25 mouse cellular contexts compared by ENCODE assay signal in genomic region chr4:4331105-4331504, GRCm38 (mm10).
DNase-seq lines count a peak whose midpoint lies in the region; ATAC-seq and TF ChIP-seq lines count a peak whose summit lies in the region.
"Had no signal": no experiment of that assay in that cellular context is flagged by ENCODE, and none has a peak within 500 bp of the region (broad histone marks: within the 10 kb centered on the region; RNA-seq: fewer than 3 reads in every experiment).

No protein-coding gene starts in this region.

- H3K4me3 ChIP-seq in MEL (ENCODE audit: control insufficient read depth in 1 of 2, insufficient read depth in 1 of 2, low read depth in 2 of 2, low read length in 2 of 2): no peak overlapping the region
- no peak overlapping the region for H3K4me3 ChIP-seq in liver, embryonic 12.5 days
- H3K4me3 ChIP-seq in liver, embryonic 14.5 days (ENCODE audit: insufficient read depth in 1 of 2, low read depth in 2 of 2, low read length in 2 of 2): no peak overlapping the region
- H3K4me3 ChIP-seq: embryonic facial prominence, embryonic 13.5 days; embryonic facial prominence, embryonic 15.5 days; erythroblast, embryonic 14.5 days; forebrain, embryonic 10.5 days; forebrain, embryonic 12.5 days had no signal

- H3K4me1 ChIP-seq in MEL (ENCODE audit: control insufficient read depth in 1 of 2, insufficient read depth in 2 of 2, low read length in 2 of 2): no peaks in the 10 kb centered on the region
- no peaks in the 10 kb centered on the region for H3K4me1 ChIP-seq in liver, embryonic 12.5 days
- H3K4me1 ChIP-seq in liver, embryonic 14.5 days (replicated peaks; ENCODE audit: control insufficient read depth in 2 of 2, insufficient read depth in 2 of 2, low read length in 1 of 2): no peaks in the 10 kb centered on the region; a peak in 1 of 4 replicates
- H3K4me1 ChIP-seq: embryonic facial prominence, embryonic 13.5 days; embryonic facial prominence, embryonic 15.5 days; forebrain, embryonic 10.5 days; forebrain, embryonic 12.5 days had no signal

- peak; percentile 59; the same call in 1 of the 2 replicates for ATAC-seq in liver, embryonic 12.5 days
- peak; percentile 41; the same call in 1 of the 2 replicates for ATAC-seq in liver, embryonic 14.5 days (ENCODE audit: insufficient read depth)
- no peak for ATAC-seq in cerebellum, adult (ENCODE audit: insufficient number of reproducible peaks, low FRiP score, low TSS enrichment)
- ATAC-seq: activated CD4-positive, CD25-positive, alpha-beta regulatory T cell, adult 4 months; forebrain, embryonic 14.5 days; forebrain, postnatal 0 days; Patski had no signal

- TF ChIP-seq POLR2A in MEL (IDR thresholded peaks at IDR 0.05; ENCODE audit: control insufficient read depth in 1 of 2, insufficient read depth in 1 of 2, low read depth in 1 of 2, low read length in 2 of 2, poor library complexity in 1 of 2): no peak

- 70% methylated on average over 1 of the region's 1 CpGs for WGBS in liver, embryonic 12.5 days (ENCODE audit: insufficient replicate concordance)
- WGBS in liver, embryonic 14.5 days (ENCODE audit: insufficient replicate concordance): 52% methylated on average over 1 of the region's 1 CpGs

- H3K4me2 ChIP-seq in liver, embryonic 12.5 days: no peak overlapping the region
- no peak overlapping the region for H3K4me2 ChIP-seq in liver, embryonic 14.5 days (ENCODE audit: low read depth)
- H3K4me2 ChIP-seq: embryonic facial prominence, embryonic 13.5 days; embryonic facial prominence, embryonic 15.5 days; forebrain, embryonic 12.5 days had no signal

- no peaks in the 10 kb centered on the region for H3K79me2 ChIP-seq in MEL (ENCODE audit: control insufficient read depth, insufficient read depth, low read length, poor library complexity)

- no peaks in the 10 kb centered on the region for H3K27me3 ChIP-seq in MEL (ENCODE audit: control insufficient read depth in 1 of 2, insufficient read depth in 2 of 2, low read length in 2 of 2)
- H3K27me3 ChIP-seq in liver, embryonic 12.5 days (replicated peaks): no peaks in the 10 kb centered on the region
- H3K27me3 ChIP-seq in liver, embryonic 14.5 days (ENCODE audit: control insufficient read depth, insufficient read depth, low read length): no peaks in the 10 kb centered on the region
- H3K27me3 ChIP-seq: embryonic facial prominence, embryonic 13.5 days; embryonic facial prominence, embryonic 15.5 days; forebrain, embryonic 12.5 days had no signal

- H3K9me3 ChIP-seq in MEL (replicated peaks; ENCODE audit: insufficient read depth, low read length): no peaks in the 10 kb centered on the region
- no peaks in the 10 kb centered on the region for H3K9me3 ChIP-seq in liver, embryonic 12.5 days (replicated peaks)
- no peaks in the 10 kb centered on the region for H3K9me3 ChIP-seq in liver, embryonic 14.5 days (ENCODE audit: control insufficient read depth, low read length)
- H3K9me3 ChIP-seq: embryonic facial prominence, embryonic 15.5 days; forebrain, embryonic 10.5 days; forebrain, embryonic 12.5 days had no signal

- no peak overlapping the region for H3K9ac ChIP-seq in MEL (ENCODE audit: control insufficient read depth, low read depth, low read length, poor library complexity, severe bottlenecking)
- H3K9ac ChIP-seq in liver, embryonic 12.5 days: no peak overlapping the region
- H3K9ac ChIP-seq in liver, embryonic 14.5 days (replicated peaks): no peak overlapping the region
- H3K9ac ChIP-seq: embryonic facial prominence, embryonic 13.5 days; embryonic facial prominence, embryonic 15.5 days; forebrain, embryonic 12.5 days; forebrain, postnatal 0 days had no signal

- peak; percentile 44 to 51; a peak in 3 of 4 replicates for TF ChIP-seq EP300 in MEL (IDR thresholded peaks at IDR 0.05; ENCODE audit: low read depth in 1 of 2, low read length in 2 of 2)
- peak; percentile 46 for TF ChIP-seq EP300 in liver, embryonic 14.5 days (IDR thresholded peaks at IDR 0.05; ENCODE audit: low read depth)

- H3K27ac ChIP-seq in MEL (ENCODE audit: control insufficient read depth, low read depth, low read length): no peak overlapping the region
- H3K27ac ChIP-seq in liver, embryonic 12.5 days: no peak overlapping the region
- no peak overlapping the region for H3K27ac ChIP-seq in liver, embryonic 14.5 days
- H3K27ac ChIP-seq: embryonic facial prominence, embryonic 13.5 days; embryonic facial prominence, embryonic 15.5 days; forebrain, embryonic 10.5 days; forebrain, embryonic 12.5 days had no signal

- TF ChIP-seq RAD21 in MEL (IDR thresholded peaks at IDR 0.05; ENCODE audit: low read depth, low read length): no peak

- DNase-seq in MEL (ENCODE audit: low read depth, low spot score): peak; percentile 12
- DNase-seq in liver, embryonic 14.5 days (ENCODE audit: low read depth in 3 of 3, low spot score in 3 of 3): no peak
- DNase-seq in ovary, postnatal 14 days (ENCODE audit: low spot score): no peak
- no peak for DNase-seq in left cerebral cortex, adult 18-20 months (ENCODE audit: low spot score in 2 of 2)
- DNase-seq: adrenal gland, adult 8-10 months; adrenal gland, postnatal 14 days; adrenal gland, postnatal 36 days; cerebellum, adult 11 months; cerebellum, adult 18-20 months; cerebellum, adult 8-10 months; cerebellum, adult 9-11 months; cerebellum, postnatal 14 days; cerebellum, postnatal 36 days; embryo, embryonic 11 days; forebrain, postnatal 0 days had no signal

- no peaks in the 10 kb centered on the region for H3K36me3 ChIP-seq in MEL (ENCODE audit: control insufficient read depth in 1 of 2, insufficient read depth in 2 of 2, low read length in 2 of 2)
- H3K36me3 ChIP-seq in liver, embryonic 12.5 days: no peaks in the 10 kb centered on the region
- H3K36me3 ChIP-seq in liver, embryonic 14.5 days (replicated peaks; ENCODE audit: control insufficient read depth, insufficient read depth, low read depth): no peaks in the 10 kb centered on the region
- H3K36me3 ChIP-seq: embryonic facial prominence, embryonic 13.5 days; embryonic facial prominence, embryonic 15.5 days; forebrain, embryonic 10.5 days; forebrain, embryonic 12.5 days had no signal

- no peak for TF ChIP-seq CTCF in MEL (IDR thresholded peaks at IDR 0.05 in 2 of 3, conservative IDR thresholded peaks at IDR 0.05 in 1 of 3; ENCODE audit: control insufficient read depth in 1 of 3, insufficient read depth in 1 of 3, low read depth in 2 of 3, low read length in 3 of 3, poor library complexity in 1 of 3, severe bottlenecking in 1 of 3)
- TF ChIP-seq CTCF in liver, embryonic 14.5 days (IDR thresholded peaks at IDR 0.05; ENCODE audit: low read depth): no peak

TF ChIP-seq in MEL, 35 proteins besides CTCF, POLR2A, EP300 and RAD21:
- TF ChIP-seq USF1 (IDR thresholded peaks at IDR 0.05; ENCODE audit: low read depth, low read length) (no peak), TCF12 (IDR thresholded peaks at IDR 0.05; ENCODE audit: low read depth, low read length) (0 out of 2 replicates have a peak, but pooled peaks have one; percentile 46), TAL1 (IDR thresholded peaks at IDR 0.05; ENCODE audit: low read length) (no peak)
